Mouse (Mus musculus) G1E (cell line): ENCODE results near the gene Klhl21. TPM values are rescaled to one million over a fixed set of nuclear protein-coding genes. Genes with fewer than 3 reads are reported as not detected.

Experiments used
- ATAC-seq: 2 replicates; pipeline ENCODE4 v1.8.0; 2016; ENCODE audit warnings: mild to moderate bottlenecking; ENCODE audit not compliant: insufficient number of reproducible peaks, poor library complexity, low FRiP score, severe bottlenecking; ENCODE audit errors: extremely low read depth
- DNase-seq: peaks from one replicate; pipeline ENCODE4 v3.0.0; 2012; ENCODE audit warnings: low spot score
- H3K27me3 ChIP-seq: 2 replicates; pipeline ENCODE4 v1.6.1; 2012; ENCODE audit warnings: mild to moderate bottlenecking, low read length, inconsistent platforms; ENCODE audit not compliant: insufficient read depth
- H3K36me3 ChIP-seq: replicated peaks from 2 replicates; pipeline ENCODE3; 2012; ENCODE audit warnings: mild to moderate bottlenecking, inconsistent platforms
- H3K4me1 ChIP-seq: 2 replicates; pipeline ENCODE4 v1.6.1; 2012; ENCODE audit warnings: low read depth, low read length, inconsistent platforms, mixed read lengths; ENCODE audit not compliant: insufficient read depth
- H3K4me3 ChIP-seq: 2 replicates; pipeline ENCODE4 v1.5.1; 2012; ENCODE audit warnings: low read depth, mild to moderate bottlenecking, inconsistent platforms, low read length, moderate library complexity, mixed read lengths
- H3K9me3 ChIP-seq: replicated peaks from 2 replicates; pipeline ENCODE4 v1.6.1; 2012; ENCODE audit warnings: inconsistent platforms
- CTCF ChIP-seq: IDR thresholded peaks from 2 replicates; pipeline ENCODE4 v1.5.1; 2012; ENCODE audit warnings: low read depth, low read length, inconsistent platforms, mixed read lengths
- GATA1 ChIP-seq: IDR thresholded peaks from 2 replicates; pipeline ENCODE4 v1.6.1; 2012; ENCODE audit warnings: borderline replicate concordance, low read length, inconsistent platforms, mixed read lengths
- GATA2 ChIP-seq: IDR thresholded peaks from 2 replicates; pipeline ENCODE4 v1.6.1; 2012; ENCODE audit warnings: low read depth, low read length, inconsistent platforms, borderline replicate concordance
- POLR2AphosphoS5 ChIP-seq: IDR thresholded peaks from 2 replicates; pipeline ENCODE4 v1.6.1; 2012; ENCODE audit warnings: low read depth, low read length, inconsistent platforms; ENCODE audit not compliant: insufficient replicate concordance
- TAL1 ChIP-seq: conservative IDR thresholded peaks from 2 replicates; pipeline ENCODE4 v1.6.1; 2012; ENCODE audit warnings: low read depth, low read length, inconsistent platforms, mixed read lengths
- polyA plus RNA-seq: library from polyadenylated mRNA; stranded (reverse); fragments of >175 nt; gene quantifications from 2 replicates; pipeline ENCODE4 v1.2.3, GENCODE M21; 2012
- total RNA-seq, 2 experiments: library from RNA; stranded (forward) in 1 of 2; stranded (reverse) in 1 of 2; fragments of 200-1000 nt in 1 of 2; fragments of >200 nt in 1 of 2; fragmentation: Nextera tagmentation in 1 of 2; gene quantifications; 2 replicates each; pipeline ENCODE4 v1.2.3; 2014 to 2017

Klhl21 gene
- total and polyA plus RNA-seq, 3 experiments: 3.8 to 12.2 (median 4.1) TPM

GRCm38 (mm10) chr4:151986650-151987049, 22.0 kb upstream of the Klhl21 start:
- Histone ChIP-seq H3K9me3 (no peaks in the 10 kb centered on the region), H3K36me3 (peaks cover 42% of the 10 kb centered on the region), H3K27me3 (peaks cover 55% of the 10 kb centered on the region), H3K4me3 (no peak overlapping the region), H3K4me1 (peaks cover 34% of the 10 kb centered on the region)
- TF ChIP-seq POLR2AphosphoS5: no peak
- no peak for TF ChIP-seq TAL1
- no peak for TF ChIP-seq GATA2
- TF ChIP-seq GATA1: no peak
- no peak for TF ChIP-seq CTCF
- no peak for DNase-seq
- no peak for ATAC-seq

GRCm38 (mm10) chr4:151988014-151988341, 20.6 kb upstream of the Klhl21 start:
- ATAC-seq (no peak), DNase-seq (no peak)
- Histone ChIP-seq H3K27me3 (peaks cover 66% of the 10 kb centered on the region), H3K4me3 (peak overlapping the region; percentile 77), H3K4me1 (peaks cover 39% of the 10 kb centered on the region), H3K9me3 (no peaks in the 10 kb centered on the region), H3K36me3 (peaks cover 39% of the 10 kb centered on the region)
- no peak for TF ChIP-seq POLR2AphosphoS5

GRCm38 (mm10) chr4:151988342-151989109, 20.1 kb upstream of the Klhl21 start, which contains the start of gene Thap3:
Gene Thap3, minus strand, starts transcription at chr4:151988997.
- peak within 1 kb of the TSS; percentile 77 for H3K4me3 ChIP-seq
- ATAC-seq: no peak
- peaks cover 37% of the 10 kb centered on the region for H3K36me3 ChIP-seq
- peaks cover 70% of the 10 kb centered on the region for H3K27me3 ChIP-seq
- H3K9me3 ChIP-seq: no peaks in the 10 kb centered on the region
- peaks cover 44% of the 10 kb centered on the region for H3K4me1 ChIP-seq
- TF ChIP-seq GATA2 (no peak), GATA1 (no peak), TAL1 (no peak), POLR2AphosphoS5 (no peak), CTCF (no peak)
- peak; percentile 36 for DNase-seq

- DNase-seq (no peak), ATAC-seq (no peak)
- peaks cover 50% of the 10 kb centered on the region for H3K4me1 ChIP-seq
- TF ChIP-seq TAL1 (no peak), GATA2 (no peak), POLR2AphosphoS5 (no peak), GATA1 (no peak), CTCF (no peak)
- peak overlapping the region; percentile 77; the same call in 1 of the 2 replicates for H3K4me3 ChIP-seq
- H3K36me3 ChIP-seq: peaks cover 32% of the 10 kb centered on the region
- peaks cover 74% of the 10 kb centered on the region for H3K27me3 ChIP-seq
- H3K9me3 ChIP-seq: no peaks in the 10 kb centered on the region
These were observed 19.5 kb upstream of the Klhl21 start for GRCm38 (mm10) chr4:151989110-151989488.

GRCm38 (mm10) chr4:151992091-151992490, 16.5 kb upstream of the Klhl21 start:
- Histone ChIP-seq H3K36me3 (peaks cover 28% of the 10 kb centered on the region), H3K4me1 (peaks cover 54% of the 10 kb centered on the region), H3K4me3 (no peak overlapping the region), H3K27me3 (peaks cover 63% of the 10 kb centered on the region), H3K9me3 (no peaks in the 10 kb centered on the region)
- ATAC-seq (no peak), DNase-seq (no peak)
- TF ChIP-seq CTCF: no peak
- TF ChIP-seq GATA1: no peak
- no peak for TF ChIP-seq GATA2
- no peak for TF ChIP-seq TAL1
- TF ChIP-seq POLR2AphosphoS5: no peak

- TF ChIP-seq POLR2AphosphoS5: no peak
- TF ChIP-seq CTCF: no peak
- TF ChIP-seq GATA1: no peak
- TF ChIP-seq GATA2: no peak
- TF ChIP-seq TAL1: no peak
- Histone ChIP-seq H3K36me3 (peaks cover 28% of the 10 kb centered on the region), H3K27me3 (peaks cover 63% of the 10 kb centered on the region), H3K9me3 (no peaks in the 10 kb centered on the region), H3K4me1 (peaks cover 60% of the 10 kb centered on the region), H3K4me3 (no peak overlapping the region)
- no peak for DNase-seq
- ATAC-seq: no peak
These were observed 15.6 kb upstream of the Klhl21 start for GRCm38 (mm10) chr4:151993035-151993434.
